Mouse (Mus musculus) brain, embryonic 14.5 days (tissue): ENCODE measurements around the gene Man2b2.
"Not testable (repeated sequence)": the region's sequence is repeated elsewhere in the genome, so short reads cannot be mapped to it uniquely, and the experiment has no call there.

Experiments used
- CTCF ChIP-seq: fragments of 200-500 bp; IDR thresholded peaks from 2 replicates; pipeline ENCODE4 v1.5.1; 2012; ENCODE audit warnings: inconsistent platforms, mild to moderate bottlenecking, moderate library complexity, borderline replicate concordance; ENCODE audit not compliant: insufficient read depth, insufficient read length; ENCODE audit errors: extremely low read depth
- POLR2A ChIP-seq: fragments of 200-500 bp; IDR thresholded peaks from 2 replicates; pipeline ENCODE4 v1.6.1; 2012; ENCODE audit warnings: mild to moderate bottlenecking, inconsistent platforms, borderline replicate concordance; ENCODE audit not compliant: poor library complexity, insufficient read depth, insufficient read length, severe bottlenecking; ENCODE audit errors: extremely low read depth

- TF ChIP-seq CTCF, POLR2A: not testable (repeated sequence)
These were observed 34.7 kb downstream of the Man2b2 start for GRCm38 (mm10) chr5:36795647-36796295.
